Mouse (Mus musculus): ENCODE data around the gene Parp16. TPM values are rescaled to one million over a fixed set of nuclear protein-coding genes. Genes with fewer than 3 reads are reported as not detected.
"Not testable (repeated sequence)": the region's sequence is repeated elsewhere in the genome, so short reads cannot be mapped to it uniquely, and the experiment has no call there.

Parp16 gene
- polyA plus RNA-seq, 1 experiment = 4.3 TPM

DNA sequence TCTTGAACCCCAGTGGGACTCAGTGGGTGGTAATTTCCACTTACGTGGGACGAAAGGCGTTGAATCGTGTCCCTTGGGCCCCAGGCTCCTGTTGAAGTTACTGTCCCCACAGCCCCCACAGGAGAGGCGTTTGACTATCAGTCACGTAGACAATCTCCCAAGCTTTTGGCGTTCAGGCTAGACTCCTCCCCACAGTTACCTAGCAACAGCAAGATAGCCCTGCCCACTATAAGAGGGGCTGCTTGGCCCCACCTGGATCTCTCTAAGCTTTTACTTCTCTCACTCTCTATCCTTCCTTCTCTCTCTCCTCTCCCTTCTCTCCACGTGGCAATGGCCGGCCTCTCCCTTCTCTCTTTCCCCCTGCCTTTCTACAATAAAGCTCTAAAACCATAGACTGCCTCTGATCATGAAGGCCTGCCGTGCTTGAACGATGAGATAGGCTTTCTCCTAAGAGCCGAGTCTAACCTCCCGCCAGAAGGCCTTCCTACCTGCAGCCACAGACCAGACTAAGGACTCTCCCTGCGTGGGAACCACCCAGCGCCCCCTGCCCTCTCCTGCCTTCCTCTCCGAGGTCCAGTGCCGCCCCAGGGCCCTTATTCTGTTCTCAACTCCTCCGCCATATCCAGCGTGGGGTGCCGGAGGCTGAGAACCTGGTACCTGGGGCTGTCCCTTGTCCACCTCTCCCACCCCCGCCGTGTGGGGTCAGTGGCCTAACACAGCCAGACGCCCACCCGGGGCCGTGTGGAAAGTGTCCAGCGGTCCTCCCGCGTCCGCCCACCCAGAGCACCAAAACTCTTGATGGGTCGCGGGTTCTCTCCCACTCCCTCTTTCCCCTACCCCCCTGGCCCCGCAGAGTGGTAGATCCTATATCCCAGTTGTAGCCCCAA lies 13.4 kb downstream of the Parp16 start:
- TF ChIP-seq POLR2A (IDR thresholded peaks at IDR 0.05; ENCODE audit: borderline replicate concordance, control insufficient read depth, low read depth, low read length) = no peak
- no peak for TF ChIP-seq CTCF (IDR thresholded peaks at IDR 0.05; ENCODE audit: control insufficient read depth, insufficient read depth, low read length)
- 83% methylated on average over 32 of the region's 32 CpGs for WGBS
- Histone ChIP-seq H3K4me3 (replicated peaks; ENCODE audit: control insufficient read depth, low read depth, low read length) (no peak overlapping the region), H3K27ac (ENCODE audit: control insufficient read depth, insufficient read depth, low read depth, low read length, poor library complexity) (no peak overlapping the region; the same call in 1 of the 2 replicates), H3K4me1 (ENCODE audit: control insufficient read depth, insufficient read depth, low read length) (no peaks in the 10 kb centered on the region; the same call in 1 of the 2 replicates)

DNA sequence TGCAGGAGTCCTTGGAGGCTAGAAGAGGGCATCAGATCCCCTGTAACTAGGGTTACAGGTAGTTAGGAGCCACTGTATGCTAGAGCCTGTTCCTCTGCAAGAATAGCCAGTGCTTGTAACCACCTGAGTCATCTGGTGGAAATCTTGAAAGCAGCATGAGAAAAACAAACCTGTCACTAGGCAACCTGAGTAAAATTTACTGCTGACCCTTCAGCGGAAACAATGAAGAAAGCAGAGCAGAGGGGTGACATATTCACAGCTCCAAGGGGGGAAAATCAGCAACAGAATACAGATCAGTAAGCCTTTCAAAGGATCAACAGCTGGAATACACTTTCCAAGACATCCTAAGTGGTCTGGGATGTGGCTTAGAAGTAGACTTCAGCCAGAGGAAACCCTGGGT lies 16.4 kb downstream of the Parp16 start:
- no peak for TF ChIP-seq POLR2A (IDR thresholded peaks at IDR 0.05; ENCODE audit: borderline replicate concordance, control insufficient read depth, low read depth, low read length)
- TF ChIP-seq CTCF (IDR thresholded peaks at IDR 0.05; ENCODE audit: control insufficient read depth, insufficient read depth, low read length) = no peak
- no peak overlapping the region for H3K4me3 ChIP-seq (replicated peaks; ENCODE audit: control insufficient read depth, low read depth, low read length)
- no peak overlapping the region for H3K27ac ChIP-seq (ENCODE audit: control insufficient read depth, insufficient read depth, low read depth, low read length, poor library complexity)
- WGBS = 46% methylated on average over 1 of the region's 1 CpGs
- H3K4me1 ChIP-seq (ENCODE audit: control insufficient read depth, insufficient read depth, low read length) = peaks cover 3% of the 10 kb centered on the region; the same call in 1 of the 2 replicates

DNA sequence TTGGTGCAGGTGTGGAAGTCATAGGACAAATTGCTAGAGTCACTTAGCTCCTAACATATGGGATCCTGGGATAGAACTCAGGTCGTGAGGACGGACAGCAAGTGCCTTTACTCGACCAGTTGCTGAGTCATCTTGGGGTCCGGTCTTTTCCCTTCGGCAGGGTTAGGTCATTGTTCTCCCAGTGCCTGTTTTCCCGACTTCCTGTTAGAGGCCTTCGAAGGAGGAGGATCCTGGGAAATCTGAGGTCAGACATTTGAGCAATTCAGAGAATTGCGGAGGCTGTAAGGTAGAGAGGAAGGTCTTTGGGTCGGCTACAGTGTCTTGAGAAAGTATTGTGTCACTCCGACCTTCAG lies 19.2 kb downstream of the Parp16 start:
- peaks cover 6% of the 10 kb centered on the region for H3K4me1 ChIP-seq (ENCODE audit: control insufficient read depth, insufficient read depth, low read length)
- H3K4me3 ChIP-seq (replicated peaks; ENCODE audit: control insufficient read depth, low read depth, low read length) = peak overlapping the region; percentile 89
- H3K27ac ChIP-seq (ENCODE audit: control insufficient read depth, insufficient read depth, low read depth, low read length, poor library complexity) = peak overlapping the region; percentile 96
- TF ChIP-seq CTCF (IDR thresholded peaks at IDR 0.05; ENCODE audit: control insufficient read depth, insufficient read depth, low read length) (no peak), POLR2A (IDR thresholded peaks at IDR 0.05; ENCODE audit: borderline replicate concordance, control insufficient read depth, low read depth, low read length) (no peak)
- 11% methylated on average over 10 of the region's 10 CpGs for WGBS

DNA sequence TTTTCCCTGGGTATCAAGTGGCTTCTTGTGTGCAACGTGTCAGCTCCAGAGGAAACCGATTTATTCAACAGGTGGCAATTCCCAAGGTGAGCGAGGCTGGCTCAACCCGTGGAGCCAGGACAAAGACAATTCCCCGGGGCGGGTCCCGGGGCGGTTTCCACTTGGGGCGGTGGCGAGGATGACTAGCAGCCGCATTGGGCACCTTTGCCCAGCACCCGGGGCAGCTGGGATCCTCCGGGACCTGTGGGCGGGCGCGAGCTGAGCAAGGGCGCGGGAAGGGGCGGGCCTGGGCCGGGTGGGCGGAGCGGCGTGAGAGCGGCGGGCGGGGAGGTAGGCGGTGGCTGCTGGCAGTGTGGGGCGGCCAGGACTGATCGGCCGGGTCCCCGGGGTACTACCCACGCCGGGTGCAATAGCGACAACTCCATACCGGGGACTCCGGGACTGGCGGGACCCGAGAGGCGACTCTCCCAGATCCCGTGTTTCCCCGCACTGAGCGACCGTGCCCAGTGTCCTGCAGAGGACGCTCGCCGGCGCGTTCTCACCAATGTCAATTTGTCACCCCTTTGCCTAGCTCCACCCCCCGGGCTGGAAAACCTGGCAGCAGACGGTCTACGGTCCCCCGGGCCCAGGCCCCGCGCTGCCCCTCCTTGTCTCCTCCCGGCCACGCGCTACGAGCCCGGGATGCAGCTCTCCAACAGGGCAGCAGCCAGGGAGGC lies 19.8 kb downstream of the Parp16 start:
- Histone ChIP-seq H3K4me1 (ENCODE audit: control insufficient read depth, insufficient read depth, low read length) (peaks cover 6% of the 10 kb centered on the region), H3K27ac (ENCODE audit: control insufficient read depth, insufficient read depth, low read depth, low read length, poor library complexity) (peak overlapping the region; percentile 96), H3K4me3 (replicated peaks; ENCODE audit: control insufficient read depth, low read depth, low read length) (peak overlapping the region; percentile 89)
- WGBS = under 1% methylated on average over 59 of the region's 59 CpGs
- TF ChIP-seq CTCF (IDR thresholded peaks at IDR 0.05; ENCODE audit: control insufficient read depth, insufficient read depth, low read length) (peak; percentile 23; the same call in 1 of the 2 replicates), POLR2A (IDR thresholded peaks at IDR 0.05; ENCODE audit: borderline replicate concordance, control insufficient read depth, low read depth, low read length) (no peak; the same call in 1 of the 2 replicates)

DNA sequence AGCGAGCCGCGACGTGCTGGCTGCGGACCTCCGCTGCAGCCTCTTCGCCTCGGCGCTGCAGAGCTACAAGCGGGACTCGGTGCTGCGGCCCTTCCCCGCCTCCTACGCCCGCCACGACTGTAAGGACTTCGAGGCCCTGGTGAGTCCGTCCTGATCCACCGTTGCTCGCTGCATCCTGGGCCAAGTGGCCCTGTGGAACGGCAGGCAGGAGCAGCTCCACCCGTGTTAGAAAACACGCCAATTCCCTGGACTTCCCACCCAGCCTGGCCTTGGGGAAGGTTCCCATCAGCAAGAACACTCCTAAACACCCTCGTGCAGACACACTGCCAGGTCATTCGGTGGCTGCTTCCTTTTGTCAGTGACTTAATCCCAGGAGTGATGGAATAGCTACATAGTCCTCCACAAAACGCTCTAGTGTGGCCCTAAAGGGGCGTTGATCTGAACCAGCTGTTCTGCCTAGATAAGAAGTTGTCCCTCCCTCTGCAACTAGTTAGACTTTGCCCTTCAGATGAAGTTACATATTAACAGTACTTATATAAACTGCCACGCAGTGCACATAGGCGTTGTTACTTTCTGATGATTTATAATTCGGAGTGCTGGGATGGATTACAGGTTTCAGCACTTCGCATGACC lies 20.5 kb downstream of the Parp16 start:
- Histone ChIP-seq H3K4me3 (replicated peaks; ENCODE audit: control insufficient read depth, low read depth, low read length) (peak overlapping the region; percentile 89), H3K4me1 (ENCODE audit: control insufficient read depth, insufficient read depth, low read length) (peaks cover 6% of the 10 kb centered on the region), H3K27ac (ENCODE audit: control insufficient read depth, insufficient read depth, low read depth, low read length, poor library complexity) (peak overlapping the region; percentile 96)
- TF ChIP-seq CTCF (IDR thresholded peaks at IDR 0.05; ENCODE audit: control insufficient read depth, insufficient read depth, low read length) (no peak; the same call in 1 of the 2 replicates), POLR2A (IDR thresholded peaks at IDR 0.05; ENCODE audit: borderline replicate concordance, control insufficient read depth, low read depth, low read length) (no peak; the same call in 1 of the 2 replicates)
- WGBS = 3% methylated on average over 31 of the region's 31 CpGs

DNA sequence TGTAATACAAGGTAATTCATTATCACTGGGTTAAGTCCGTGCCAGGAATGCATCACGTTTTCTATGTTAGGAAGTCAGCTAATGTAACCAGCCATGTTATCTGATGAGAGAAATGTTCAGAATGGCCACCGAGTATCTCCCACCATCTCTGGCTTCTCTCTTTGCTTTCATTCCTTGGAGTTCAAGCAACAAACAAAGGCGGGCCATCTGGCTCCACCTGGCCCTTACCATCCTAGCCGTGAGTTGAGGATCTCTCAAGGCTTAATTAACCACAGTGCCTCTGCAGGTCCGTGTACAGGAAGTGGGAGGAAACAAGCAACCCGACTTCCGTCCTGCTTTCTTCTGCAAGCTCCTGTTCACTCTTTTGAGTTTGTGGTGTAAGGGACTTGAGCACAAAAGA lies 21.8 kb downstream of the Parp16 start:
- Histone ChIP-seq H3K27ac (ENCODE audit: control insufficient read depth, insufficient read depth, low read depth, low read length, poor library complexity) (peak overlapping the region; percentile 81), H3K4me1 (ENCODE audit: control insufficient read depth, insufficient read depth, low read length) (peaks cover 6% of the 10 kb centered on the region), H3K4me3 (replicated peaks; ENCODE audit: control insufficient read depth, low read depth, low read length) (peak overlapping the region; percentile 61)
- no peak for TF ChIP-seq POLR2A (IDR thresholded peaks at IDR 0.05; ENCODE audit: borderline replicate concordance, control insufficient read depth, low read depth, low read length)
- TF ChIP-seq CTCF (IDR thresholded peaks at IDR 0.05; ENCODE audit: control insufficient read depth, insufficient read depth, low read length) = no peak
- 3% methylated on average over 8 of the region's 8 CpGs for WGBS

DNA sequence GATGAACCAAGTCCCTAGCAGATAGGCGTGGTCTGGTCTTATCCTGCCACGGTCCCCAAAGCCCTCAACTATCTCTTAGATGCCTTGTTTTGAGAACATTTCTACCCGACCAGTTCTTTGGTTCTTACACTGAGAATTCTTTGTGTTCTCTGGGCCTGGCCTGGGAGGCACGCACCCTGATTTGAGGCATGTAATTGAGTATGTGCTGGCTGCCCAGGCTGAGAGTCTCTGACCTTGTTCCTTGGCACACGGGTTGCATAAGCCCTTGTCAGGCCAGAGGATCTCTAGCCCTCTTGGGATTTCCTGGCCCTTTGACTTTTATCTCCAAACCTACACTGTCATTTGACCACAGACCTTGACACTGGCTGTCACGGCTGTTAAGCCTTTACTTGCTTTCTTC lies 22.5 kb downstream of the Parp16 start:
- H3K4me3 ChIP-seq (replicated peaks; ENCODE audit: control insufficient read depth, low read depth, low read length) = peak overlapping the region; percentile 4
- TF ChIP-seq POLR2A (IDR thresholded peaks at IDR 0.05; ENCODE audit: borderline replicate concordance, control insufficient read depth, low read depth, low read length) (no peak), CTCF (IDR thresholded peaks at IDR 0.05; ENCODE audit: control insufficient read depth, insufficient read depth, low read length) (no peak)
- peak overlapping the region; percentile 66 for H3K27ac ChIP-seq (ENCODE audit: control insufficient read depth, insufficient read depth, low read depth, low read length, poor library complexity)
- 15% methylated on average over 6 of the region's 6 CpGs for WGBS
- peaks cover 6% of the 10 kb centered on the region for H3K4me1 ChIP-seq (ENCODE audit: control insufficient read depth, insufficient read depth, low read length)

DNA sequence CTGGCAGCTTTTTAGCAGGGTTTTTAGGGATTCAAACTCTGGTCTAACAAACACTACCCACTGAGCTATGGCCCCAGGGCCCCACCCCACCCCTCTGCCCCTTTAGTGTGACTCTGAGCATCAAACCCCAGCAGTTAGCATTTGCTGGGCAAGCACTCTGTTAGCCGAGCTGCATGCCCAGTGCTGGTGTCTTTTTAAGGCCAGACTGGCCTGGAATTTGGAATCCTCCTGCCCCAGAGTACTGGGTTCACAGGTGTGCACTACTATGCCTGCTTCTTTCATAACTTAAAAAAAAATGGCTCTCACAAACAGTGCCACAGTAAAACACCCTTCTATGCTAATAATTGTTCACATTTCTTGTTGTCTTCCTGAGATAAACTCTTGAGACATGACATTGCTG lies 23.8 kb downstream of the Parp16 start:
- 52% methylated on average over 1 of the region's 1 CpGs for WGBS
- peaks cover 6% of the 10 kb centered on the region for H3K4me1 ChIP-seq (ENCODE audit: control insufficient read depth, insufficient read depth, low read length)
- no peak for TF ChIP-seq CTCF (IDR thresholded peaks at IDR 0.05; ENCODE audit: control insufficient read depth, insufficient read depth, low read length)

DNA sequence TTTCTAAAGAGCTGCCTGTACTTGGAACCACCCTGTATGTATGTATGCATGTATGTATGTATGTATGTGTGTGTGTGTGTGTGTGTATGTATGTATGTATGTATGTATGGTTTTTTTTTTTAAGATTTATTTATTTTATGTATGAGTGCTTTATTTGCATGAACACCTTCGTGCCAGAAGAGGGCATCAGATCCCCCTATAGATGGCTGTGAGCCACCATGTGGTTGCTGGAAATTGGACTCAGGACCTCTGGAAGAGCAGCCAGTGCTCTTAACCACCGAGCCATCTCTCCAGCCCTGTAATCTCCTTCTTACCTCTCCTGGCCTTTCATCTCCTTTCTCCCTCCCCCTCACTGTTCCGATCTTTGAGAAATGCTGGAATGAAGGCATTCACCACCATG lies 25.2 kb downstream of the Parp16 start:
- not testable (repeated sequence) for H3K27ac ChIP-seq (ENCODE audit: control insufficient read depth, insufficient read depth, low read depth, low read length, poor library complexity); H3K4me1 ChIP-seq (ENCODE audit: control insufficient read depth, insufficient read depth, low read length); H3K4me3 ChIP-seq (replicated peaks; ENCODE audit: control insufficient read depth, low read depth, low read length)
- WGBS = 57% methylated on average over 3 of the region's 3 CpGs

More for the DNA sequence above, 23.8 kb downstream of the Parp16 start:
- no peak overlapping the region for H3K27ac ChIP-seq (ENCODE audit: control insufficient read depth, insufficient read depth, low read depth, low read length, poor library complexity)
- no peak overlapping the region for H3K4me3 ChIP-seq (replicated peaks; ENCODE audit: control insufficient read depth, low read depth, low read length)

Measured in bone marrow, adult 2 months (tissue).